Comparison of ENCODE assay signal across 29 mouse cellular contexts in genomic region chr12:3686419-3686940, GRCm38 (mm10).
DNase-seq lines count a peak whose midpoint lies in the region; ATAC-seq and TF ChIP-seq lines count a peak whose summit lies in the region.
"Had no signal": no experiment of that assay in that cellular context is flagged by ENCODE, and none has a peak within 500 bp of the region (broad histone marks: within the 10 kb centered on the region; RNA-seq: fewer than 3 reads in every experiment).

No protein-coding gene starts in this region.

- H3K9ac ChIP-seq in liver, adult 2 months (ENCODE audit: low read depth, low read length): no peak overlapping the region
- no peak overlapping the region for H3K9ac ChIP-seq in liver, embryonic 12.5 days
- no peak overlapping the region for H3K9ac ChIP-seq in liver, postnatal 0 days (replicated peaks)
- no peak overlapping the region for H3K9ac ChIP-seq in neural tube, embryonic 15.5 days (replicated peaks)
- H3K9ac ChIP-seq: forebrain, embryonic 13.5 days; hindbrain, embryonic 12.5 days; intestine, embryonic 15.5 days; limb, embryonic 12.5 days; midbrain, embryonic 12.5 days; neural tube, embryonic 12.5 days had no signal

- WGBS in liver, adult 2 months: 66% methylated on average over 7 of the region's 7 CpGs
- WGBS in liver, embryonic 12.5 days (ENCODE audit: insufficient replicate concordance): 39% methylated on average over 7 of the region's 7 CpGs
- WGBS in liver, postnatal 0 days (ENCODE audit: insufficient replicate concordance): 37% methylated on average over 7 of the region's 7 CpGs
- 88% methylated on average over 7 of the region's 7 CpGs for WGBS in neural tube, embryonic 15.5 days

- H3K27ac ChIP-seq in liver, adult 2 months (replicated peaks; ENCODE audit: insufficient read depth, low read depth, low read length): no peak overlapping the region
- H3K27ac ChIP-seq in liver, embryonic 12.5 days: no peak overlapping the region
- peak overlapping the region; percentile 77 for H3K27ac ChIP-seq in bone marrow macrophage, adult 2 months (ENCODE audit: insufficient read depth, low read depth, low read length)
- peak overlapping the region; percentile 51; the same call in 1 of the 2 replicates for H3K27ac ChIP-seq in liver, postnatal 0 days (ENCODE audit: low read depth)
- H3K27ac ChIP-seq in neural tube, embryonic 15.5 days (replicated peaks): no peak overlapping the region
- H3K27ac ChIP-seq in gastrocnemius, adult 2 months: no peak overlapping the region
- H3K27ac ChIP-seq: forebrain, embryonic 13.5 days; hindbrain, embryonic 12.5 days; hindbrain, postnatal 0 days; intestine, embryonic 15.5 days; kidney, postnatal 0 days; limb, embryonic 12.5 days; midbrain, embryonic 12.5 days; neural tube, embryonic 12.5 days had no signal

- no peak for ATAC-seq in liver, embryonic 12.5 days
- peak; percentile 50 for ATAC-seq in common myeloid progenitor, adult 5-6 weeks (replicated peaks; ENCODE audit: low read depth, poor library complexity, severe bottlenecking)
- ATAC-seq in liver, postnatal 0 days: peak; percentile 25; the same call in 1 of the 2 replicates
- no peak for ATAC-seq in neural tube, embryonic 15.5 days (ENCODE audit: low FRiP score)
- ATAC-seq: forebrain, embryonic 13.5 days; hindbrain, postnatal 0 days; intestine, embryonic 15.5 days had no signal

- no peak for TF ChIP-seq EP300 in liver, postnatal 0 days (IDR thresholded peaks at IDR 0.05; ENCODE audit: low read depth)

- no peaks in the 10 kb centered on the region for H3K79me2 ChIP-seq in liver, adult 2 months (ENCODE audit: control insufficient read depth, insufficient read depth, low read length)

- 0 out of 2 replicates have a peak, but pooled peaks cover 2% of the 10 kb centered on the region for H3K36me3 ChIP-seq in liver, adult 2 months (ENCODE audit: control insufficient read depth, insufficient read depth, low read length)
- no peaks in the 10 kb centered on the region for H3K36me3 ChIP-seq in liver, embryonic 12.5 days
- H3K36me3 ChIP-seq in liver, postnatal 0 days (replicated peaks; ENCODE audit: insufficient read depth, low read length): 0 out of 2 replicates have a peak, but pooled peaks cover 5% of the 10 kb centered on the region
- H3K36me3 ChIP-seq in neural tube, embryonic 15.5 days: no peaks in the 10 kb centered on the region
- H3K36me3 ChIP-seq: intestine, embryonic 15.5 days; limb, embryonic 12.5 days; midbrain, embryonic 12.5 days; neural tube, embryonic 12.5 days had no signal

- no peak overlapping the region for H3K4me3 ChIP-seq in liver, adult 2 months (ENCODE audit: insufficient read depth, low read depth, low read length)
- H3K4me3 ChIP-seq in liver, embryonic 12.5 days: no peak overlapping the region
- H3K4me3 ChIP-seq in bone marrow macrophage, adult 2 months (ENCODE audit: insufficient read depth, low read length): no peak overlapping the region
- no peak overlapping the region for H3K4me3 ChIP-seq in liver, postnatal 0 days (ENCODE audit: low read depth, low read length)
- no peak overlapping the region for H3K4me3 ChIP-seq in neural tube, embryonic 15.5 days (replicated peaks)
- no peak overlapping the region for H3K4me3 ChIP-seq in gastrocnemius, adult 2 months
- H3K4me3 ChIP-seq: forebrain, embryonic 13.5 days; hindbrain, embryonic 12.5 days; intestine, embryonic 15.5 days; limb, embryonic 12.5 days; megakaryocyte, embryonic 14.5 days; midbrain, embryonic 12.5 days; myocyte; neural tube, embryonic 12.5 days had no signal

- TF ChIP-seq CTCF in liver, adult 2 months (IDR thresholded peaks at IDR 0.05; ENCODE audit: low read depth, low read length): no peak
- TF ChIP-seq CTCF in bone marrow macrophage, adult 2 months (IDR thresholded peaks at IDR 0.05; ENCODE audit: low read depth, low read length): no peak
- no peak for TF ChIP-seq CTCF in liver, postnatal 0 days (IDR thresholded peaks at IDR 0.05; ENCODE audit: low read depth)
- TF ChIP-seq CTCF in gastrocnemius, adult 2 months (IDR thresholded peaks at IDR 0.05): no peak

- H3K9me3 ChIP-seq in liver, embryonic 12.5 days (replicated peaks): no peaks in the 10 kb centered on the region
- H3K9me3 ChIP-seq in liver, postnatal 0 days (ENCODE audit: low read length): no peaks in the 10 kb centered on the region
- H3K9me3 ChIP-seq in neural tube, embryonic 15.5 days (replicated peaks): no peaks in the 10 kb centered on the region
- H3K9me3 ChIP-seq: forebrain, embryonic 13.5 days; hindbrain, embryonic 12.5 days; intestine, embryonic 15.5 days; limb, embryonic 12.5 days; megakaryocyte, embryonic 14.5 days; midbrain, embryonic 12.5 days; neural tube, embryonic 12.5 days had no signal

- intact Hi-C loops in gastrocnemius, adult 2 months (cut with DNase I): no loop called here

- TF ChIP-seq POLR2A in liver, adult 2 months (IDR thresholded peaks at IDR 0.05; ENCODE audit: extremely low read depth, insufficient read depth, low read length): no peak
- TF ChIP-seq POLR2A in bone marrow macrophage, adult 2 months (IDR thresholded peaks at IDR 0.05; ENCODE audit: borderline replicate concordance, low read depth, low read length): no peak

- no peaks in the 10 kb centered on the region for H3K27me3 ChIP-seq in liver, adult 2 months (ENCODE audit: control insufficient read depth, insufficient read depth, low read length)
- H3K27me3 ChIP-seq in liver, embryonic 12.5 days (replicated peaks): no peaks in the 10 kb centered on the region
- H3K27me3 ChIP-seq in liver, postnatal 0 days (ENCODE audit: insufficient read depth, low read length): no peaks in the 10 kb centered on the region
- no peaks in the 10 kb centered on the region for H3K27me3 ChIP-seq in neural tube, embryonic 15.5 days (replicated peaks)
- H3K27me3 ChIP-seq: forebrain, embryonic 13.5 days; hindbrain, embryonic 12.5 days; intestine, embryonic 15.5 days; limb, embryonic 12.5 days; megakaryocyte, embryonic 14.5 days; midbrain, embryonic 12.5 days; neural tube, embryonic 12.5 days had no signal

- no peaks in the 10 kb centered on the region; the same call in 1 of the 2 replicates for H3K4me1 ChIP-seq in liver, adult 2 months (ENCODE audit: control insufficient read depth, insufficient read depth, low read length)
- no peaks in the 10 kb centered on the region for H3K4me1 ChIP-seq in liver, embryonic 12.5 days
- H3K4me1 ChIP-seq in bone marrow macrophage, adult 2 months (ENCODE audit: control insufficient read depth, insufficient read depth, low read length): peaks cover 11% of the 10 kb centered on the region
- no peaks in the 10 kb centered on the region for H3K4me1 ChIP-seq in liver, postnatal 0 days (ENCODE audit: insufficient read depth)
- no peaks in the 10 kb centered on the region for H3K4me1 ChIP-seq in neural tube, embryonic 15.5 days
- H3K4me1 ChIP-seq: forebrain, embryonic 13.5 days; hindbrain, embryonic 12.5 days; intestine, embryonic 15.5 days; midbrain, embryonic 12.5 days; neural tube, embryonic 12.5 days had no signal

- H3K4me2 ChIP-seq in liver, embryonic 12.5 days: no peak overlapping the region
- no peak overlapping the region for H3K4me2 ChIP-seq in liver, postnatal 0 days (ENCODE audit: low read depth, low read length)
- H3K4me2 ChIP-seq in neural tube, embryonic 15.5 days: no peak overlapping the region
- H3K4me2 ChIP-seq: forebrain, embryonic 13.5 days; hindbrain, embryonic 12.5 days; intestine, embryonic 15.5 days; limb, embryonic 12.5 days; midbrain, embryonic 12.5 days; neural tube, embryonic 12.5 days had no signal

- peak; percentile 33 for DNase-seq in liver, adult 2 months (ENCODE audit: extremely low read depth, low read depth, low spot score)
- no peak for DNase-seq in liver, postnatal 0 days
- DNase-seq in gastrocnemius, adult 2 months: no peak
- DNase-seq in urinary bladder, postnatal 14 days (ENCODE audit: low spot score): no peak
- DNase-seq: adrenal gland, postnatal 25 days; B cell, adult 2 months; cerebellum, adult 18-20 months; cerebellum, postnatal 10 days; gastrocnemius, postnatal 36 days; heart, postnatal 36 days; kidney, adult 8-10 months; layer of hippocampus, adult 9-11 months; lung, adult 18-20 months; lung, postnatal 10 days; thymus, adult 2 months had no signal

Comparison
In these comparisons a context has a peak if more than half of its experiments do, and no peak if none do; other contexts are left out.
1. H3K27ac ChIP-seq: peak in bone marrow macrophage, adult 2 months (single experiment) and liver, postnatal 0 days (single experiment); none in liver, adult 2 months (single experiment), liver, embryonic 12.5 days (single experiment), neural tube, embryonic 15.5 days (single experiment) and gastrocnemius, adult 2 months (single experiment).
2. ATAC-seq: peak in common myeloid progenitor, adult 5-6 weeks (single experiment) and liver, postnatal 0 days (single experiment); none in liver, embryonic 12.5 days (single experiment) and neural tube, embryonic 15.5 days (single experiment).